Mouse (Mus musculus) E14TG2a.4 (cell line): ENCODE data around the gene Cul4a.

ENCODE experiments used
- CTCF ChIP-seq: conservative IDR thresholded peaks from 2 replicates; pipeline ENCODE4 v1.5.1; 2014; ENCODE audit warnings: low read length
- NANOG ChIP-seq: IDR thresholded peaks from 2 replicates; pipeline ENCODE4 v1.6.1; 2014; ENCODE audit warnings: borderline replicate concordance, low read length, mixed read lengths
- POU5F1 ChIP-seq: IDR thresholded peaks from 2 replicates; pipeline ENCODE4 v1.6.1; 2014; ENCODE audit warnings: low read length, borderline replicate concordance

DNA sequence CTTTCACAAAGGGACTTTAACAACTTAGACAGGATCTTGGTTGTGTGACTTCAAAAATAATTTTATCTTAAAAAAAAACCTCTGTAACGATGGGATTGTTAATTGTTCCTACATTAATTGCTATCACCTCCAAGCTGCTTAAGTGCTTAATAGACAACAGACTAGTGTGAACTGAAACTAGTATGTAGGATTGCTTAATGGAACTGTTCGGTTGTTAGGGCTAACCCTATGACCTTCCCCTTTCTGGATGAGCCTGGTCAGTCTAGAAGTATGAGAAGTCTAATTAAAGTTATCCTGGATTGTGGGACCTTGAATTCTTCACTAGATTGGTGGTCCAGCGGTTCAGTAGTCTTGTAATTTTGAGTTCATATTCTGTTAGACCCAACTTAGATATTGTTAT, 55.3 kb downstream of the Cul4a start:
- no peak for TF ChIP-seq CTCF
- TF ChIP-seq POU5F1: no peak
- TF ChIP-seq NANOG: no peak
